Mouse (Mus musculus): ENCODE data around the gene Mxi1. TPM values are rescaled to one million over a fixed set of nuclear protein-coding genes. Genes with fewer than 3 reads are reported as not detected.

Mxi1 gene
- polyA plus RNA-seq, 1 experiment from 2014 or later = 50.7 TPM

DNA sequence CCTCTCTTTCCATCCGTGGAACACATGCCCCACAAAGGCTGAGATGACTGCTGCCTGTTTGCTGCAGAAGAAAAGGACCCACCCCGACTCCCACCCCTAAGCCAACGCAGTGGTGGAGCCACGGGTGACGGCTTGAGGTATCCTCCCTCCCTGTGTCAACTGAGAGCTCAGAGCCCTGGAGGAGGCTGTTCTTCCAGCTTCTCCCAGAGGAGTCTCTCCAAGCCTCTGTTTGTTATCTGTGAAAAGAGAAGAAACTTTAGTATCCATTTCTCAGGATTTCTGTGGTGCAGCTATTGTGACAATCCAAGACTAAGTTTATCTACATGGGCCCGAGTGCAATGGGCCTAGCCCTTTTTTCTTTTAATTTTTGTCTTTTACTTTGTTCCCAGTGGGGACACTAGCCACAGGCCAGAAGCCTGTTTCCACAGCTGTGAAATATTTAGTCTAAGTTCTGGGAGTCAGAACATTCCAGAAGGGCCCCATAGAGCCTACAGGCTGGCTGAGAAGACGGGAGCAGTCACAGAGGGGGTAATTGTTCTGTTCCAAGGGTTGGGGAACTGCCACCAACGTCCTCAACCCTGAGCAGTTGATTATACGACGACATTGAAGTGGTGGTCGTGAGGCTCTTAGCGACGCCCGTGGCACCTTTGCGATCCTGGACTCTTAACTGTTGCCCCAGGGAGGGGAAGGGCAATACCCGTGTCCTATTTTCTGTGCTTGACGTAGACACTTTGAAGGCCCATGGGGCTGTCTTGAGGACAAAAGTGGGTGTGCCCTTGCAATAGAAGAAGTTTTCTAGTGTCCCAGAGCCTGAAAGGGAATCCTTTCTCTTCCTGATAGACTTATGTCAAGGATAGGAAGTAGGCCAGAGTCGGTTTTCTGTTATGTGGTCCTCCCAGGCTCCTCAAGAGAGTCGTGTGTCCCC is 31.6 kb upstream of the Mxi1 start:
- Histone ChIP-seq H3K27ac (no peak overlapping the region), H3K4me2 (replicated peaks) (no peak overlapping the region), H3K4me1 (replicated peaks) (peaks cover 6% of the 10 kb centered on the region; the same call in 1 of the 2 replicates), H3K9ac (replicated peaks) (no peak overlapping the region), H3K36me3 (no peaks in the 10 kb centered on the region), H3K9me3 (no peaks in the 10 kb centered on the region), H3K27me3 (no peaks in the 10 kb centered on the region; the same call in 1 of the 2 replicates), H3K4me3 (replicated peaks) (no peak overlapping the region)
- ATAC-seq = no peak
- WGBS = 79% methylated on average over 19 of the region's 19 CpGs

DNA sequence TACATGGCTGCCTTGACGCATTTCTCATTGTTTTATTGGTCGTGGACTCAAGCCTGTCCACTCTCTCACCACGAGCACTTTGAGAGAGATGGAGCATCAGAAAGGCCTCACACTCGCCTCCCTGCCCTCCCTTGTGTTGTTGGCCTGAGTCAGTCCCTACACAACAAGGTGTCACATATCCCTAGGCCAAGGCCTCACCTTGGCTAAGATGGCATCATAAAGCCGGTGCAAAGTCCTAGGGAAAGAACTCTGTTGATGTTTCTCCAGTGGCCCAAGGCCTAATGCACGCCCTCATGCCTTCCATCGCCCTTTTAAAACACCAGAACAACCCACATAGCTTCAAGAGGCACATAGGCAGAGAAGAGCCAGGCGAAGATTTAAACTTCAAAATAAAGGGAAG is 30.1 kb upstream of the Mxi1 start:
- H3K4me2 ChIP-seq (replicated peaks) = no peak overlapping the region
- H3K4me3 ChIP-seq (replicated peaks) = no peak overlapping the region
- H3K4me1 ChIP-seq (replicated peaks) = peaks cover 18% of the 10 kb centered on the region
- no peak overlapping the region for H3K9ac ChIP-seq (replicated peaks)
- ATAC-seq = no peak
- H3K36me3 ChIP-seq = no peaks in the 10 kb centered on the region
- H3K9me3 ChIP-seq = no peaks in the 10 kb centered on the region
- H3K27ac ChIP-seq = no peak overlapping the region
- WGBS = 86% methylated on average over 8 of the region's 8 CpGs
- no peaks in the 10 kb centered on the region; the same call in 1 of the 2 replicates for H3K27me3 ChIP-seq

DNA sequence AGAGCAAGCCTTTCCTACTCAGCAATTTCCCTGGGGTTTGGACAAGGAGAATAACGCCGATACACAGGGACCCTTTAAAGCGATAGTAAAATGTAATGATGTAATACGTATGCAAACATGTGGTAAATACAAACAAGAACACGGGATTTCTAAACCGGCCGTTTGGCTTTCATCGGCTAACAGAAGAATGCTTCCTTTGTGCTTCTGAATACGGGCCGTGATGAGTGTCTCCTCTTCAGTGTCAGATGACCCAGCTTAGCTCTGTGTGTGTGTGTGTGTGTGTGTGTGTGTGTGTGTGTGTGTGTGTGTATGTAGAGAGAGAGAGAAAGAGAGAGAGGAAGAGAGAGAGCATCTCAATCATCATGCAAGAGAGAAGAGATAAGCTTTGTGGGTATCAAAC is 27.7 kb upstream of the Mxi1 start:
- Histone ChIP-seq H3K4me1 (replicated peaks) (peaks cover 18% of the 10 kb centered on the region), H3K4me2 (replicated peaks) (no peak overlapping the region)

DNA sequence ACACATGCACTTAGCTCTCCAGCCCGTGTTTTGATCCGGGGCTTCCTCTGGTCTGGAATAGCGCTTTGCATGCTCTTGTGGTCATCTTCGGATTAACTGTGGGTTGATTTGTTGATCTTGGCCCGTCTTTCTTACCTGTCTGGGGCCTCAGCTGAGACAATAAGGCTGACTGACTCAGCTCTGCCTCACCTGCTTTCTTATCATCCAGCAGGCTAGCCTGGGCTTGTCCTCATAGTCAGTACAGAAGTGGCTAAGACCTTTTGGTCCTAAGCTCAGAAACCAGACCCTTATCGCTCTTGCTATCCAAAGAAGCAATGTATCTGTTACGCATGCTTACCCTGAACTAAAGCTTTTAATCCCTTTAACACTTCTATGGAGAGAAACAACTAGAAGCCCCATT is 26.6 kb upstream of the Mxi1 start:
- no peak for ATAC-seq

More for the DNA sequence above, 27.7 kb upstream of the Mxi1 start:
- no peaks in the 10 kb centered on the region for H3K27me3 ChIP-seq
- H3K36me3 ChIP-seq = no peaks in the 10 kb centered on the region
- no peak for ATAC-seq
- H3K27ac ChIP-seq = no peak overlapping the region
- H3K9ac ChIP-seq (replicated peaks) = no peak overlapping the region
- WGBS = 58% methylated on average over 10 of the region's 10 CpGs
- H3K4me3 ChIP-seq (replicated peaks) = no peak overlapping the region
- no peaks in the 10 kb centered on the region for H3K9me3 ChIP-seq

DNA sequence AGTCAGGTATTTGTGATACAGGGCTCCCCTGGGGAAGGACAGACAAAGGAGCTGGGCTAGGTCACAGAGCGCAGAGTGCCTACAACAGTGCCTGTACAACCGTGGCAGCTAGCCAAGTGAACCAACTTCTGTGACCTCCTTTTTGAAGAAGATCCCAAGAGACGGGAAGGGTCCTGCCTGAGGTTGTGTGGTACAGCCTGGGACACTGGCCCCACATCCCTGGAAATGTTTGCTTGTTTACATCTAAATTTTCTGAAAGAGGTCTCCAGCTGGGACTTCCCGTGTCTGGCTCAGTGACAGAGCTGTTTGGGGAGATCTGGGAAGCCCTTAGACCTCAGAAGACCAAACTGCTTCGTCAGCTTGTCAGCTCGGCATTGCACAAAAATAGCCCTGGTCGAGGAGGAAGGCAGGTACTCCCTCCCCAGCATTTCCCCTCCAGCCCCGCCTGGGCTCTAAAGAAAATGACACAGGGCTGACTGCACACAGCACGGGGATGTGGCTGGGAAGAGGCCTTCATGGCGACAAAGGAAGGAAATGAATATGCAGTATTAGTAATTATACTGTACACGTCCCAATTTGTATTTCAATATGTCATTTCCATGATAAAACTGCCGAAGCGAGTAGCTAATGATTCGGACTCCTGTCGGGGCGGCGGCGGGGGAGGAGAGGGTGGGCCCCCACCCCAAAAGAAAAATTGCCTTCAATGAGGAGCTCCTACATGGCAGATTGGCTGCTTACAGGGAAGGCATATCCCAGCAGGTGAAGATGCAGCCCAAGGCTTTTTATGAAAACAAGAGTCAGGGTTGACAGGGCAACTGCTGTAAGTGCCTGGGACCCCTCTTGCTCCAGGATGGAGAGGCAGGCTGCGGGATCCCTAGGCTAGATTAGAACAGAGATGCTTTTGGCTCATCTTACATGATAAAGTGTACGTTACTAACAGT is 25.8 kb upstream of the Mxi1 start:
- H3K4me3 ChIP-seq (replicated peaks) = no peak overlapping the region
- H3K27ac ChIP-seq = peak overlapping the region; percentile 60

More for the DNA sequence above, 26.6 kb upstream of the Mxi1 start:
- no peaks in the 10 kb centered on the region for H3K9me3 ChIP-seq
- no peak overlapping the region for H3K27ac ChIP-seq
- no peaks in the 10 kb centered on the region for H3K27me3 ChIP-seq
- H3K4me3 ChIP-seq (replicated peaks) = no peak overlapping the region
- H3K4me1 ChIP-seq (replicated peaks) = peaks cover 18% of the 10 kb centered on the region
- H3K9ac ChIP-seq (replicated peaks) = no peak overlapping the region
- H3K4me2 ChIP-seq (replicated peaks) = no peak overlapping the region
- WGBS = 75% methylated on average over 7 of the region's 7 CpGs
- no peaks in the 10 kb centered on the region for H3K36me3 ChIP-seq

DNA sequence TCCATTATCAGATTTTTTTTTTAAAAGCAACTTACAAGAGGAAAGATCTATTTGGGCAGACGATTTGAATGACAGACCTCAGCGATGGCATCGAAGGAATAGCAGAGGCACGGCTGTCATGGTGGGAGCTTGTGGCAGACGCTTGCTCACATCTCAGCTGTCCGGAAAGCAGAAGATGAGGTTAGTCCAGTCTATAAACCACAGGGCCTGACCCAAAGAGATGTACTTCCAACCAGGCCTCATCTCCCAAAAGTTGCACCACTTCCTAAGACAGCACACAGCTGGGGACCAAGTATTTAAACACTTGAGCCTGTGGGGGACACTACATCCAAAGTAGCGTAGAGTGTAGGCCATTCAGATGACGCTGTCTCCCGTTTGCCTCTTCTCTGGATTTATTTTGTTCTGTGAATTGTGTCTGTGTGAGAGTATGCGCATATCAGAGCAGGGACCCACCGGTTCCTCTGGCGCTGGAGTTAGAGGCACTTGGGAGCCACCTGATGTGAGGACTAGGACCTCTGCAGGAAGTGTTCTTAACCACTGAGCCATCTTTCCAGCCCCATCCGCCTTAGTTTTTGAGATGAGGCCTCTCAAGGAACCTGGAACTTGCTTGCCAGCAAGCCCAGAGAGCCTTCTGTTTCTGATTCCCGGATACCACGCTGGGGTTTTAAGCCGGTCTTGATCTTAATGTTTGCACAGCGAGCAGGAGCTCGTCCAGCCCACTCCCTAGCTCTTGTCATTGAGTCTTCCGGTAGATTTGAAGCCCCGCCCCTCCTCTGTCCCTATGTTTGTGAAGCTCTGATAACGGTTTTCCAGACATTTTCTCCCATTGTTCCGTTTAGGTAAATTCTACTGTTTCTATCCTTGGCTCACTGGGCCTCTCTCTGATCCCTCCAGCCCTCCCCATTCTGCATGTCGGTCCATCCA is 13.7 kb upstream of the Mxi1 start:
- Histone ChIP-seq H3K9ac (replicated peaks) (no peak overlapping the region), H3K27ac (no peak overlapping the region), H3K4me2 (replicated peaks) (no peak overlapping the region), H3K4me1 (replicated peaks) (no peaks in the 10 kb centered on the region), H3K4me3 (replicated peaks) (no peak overlapping the region), H3K9me3 (no peaks in the 10 kb centered on the region), H3K36me3 (no peaks in the 10 kb centered on the region), H3K27me3 (no peaks in the 10 kb centered on the region)
- WGBS = 71% methylated on average over 23 of the region's 23 CpGs
- no peak for ATAC-seq

More for the DNA sequence above, 25.8 kb upstream of the Mxi1 start:
- Histone ChIP-seq H3K36me3 (no peaks in the 10 kb centered on the region), H3K9ac (replicated peaks) (peak overlapping the region; percentile 49; the same call in 1 of the 2 replicates), H3K4me1 (replicated peaks) (peaks cover 18% of the 10 kb centered on the region), H3K4me2 (replicated peaks) (peak overlapping the region; percentile 28), H3K27me3 (no peaks in the 10 kb centered on the region), H3K9me3 (no peaks in the 10 kb centered on the region)
- WGBS = 26% methylated on average over 20 of the region's 20 CpGs
- peak; percentile 80 for ATAC-seq

DNA sequence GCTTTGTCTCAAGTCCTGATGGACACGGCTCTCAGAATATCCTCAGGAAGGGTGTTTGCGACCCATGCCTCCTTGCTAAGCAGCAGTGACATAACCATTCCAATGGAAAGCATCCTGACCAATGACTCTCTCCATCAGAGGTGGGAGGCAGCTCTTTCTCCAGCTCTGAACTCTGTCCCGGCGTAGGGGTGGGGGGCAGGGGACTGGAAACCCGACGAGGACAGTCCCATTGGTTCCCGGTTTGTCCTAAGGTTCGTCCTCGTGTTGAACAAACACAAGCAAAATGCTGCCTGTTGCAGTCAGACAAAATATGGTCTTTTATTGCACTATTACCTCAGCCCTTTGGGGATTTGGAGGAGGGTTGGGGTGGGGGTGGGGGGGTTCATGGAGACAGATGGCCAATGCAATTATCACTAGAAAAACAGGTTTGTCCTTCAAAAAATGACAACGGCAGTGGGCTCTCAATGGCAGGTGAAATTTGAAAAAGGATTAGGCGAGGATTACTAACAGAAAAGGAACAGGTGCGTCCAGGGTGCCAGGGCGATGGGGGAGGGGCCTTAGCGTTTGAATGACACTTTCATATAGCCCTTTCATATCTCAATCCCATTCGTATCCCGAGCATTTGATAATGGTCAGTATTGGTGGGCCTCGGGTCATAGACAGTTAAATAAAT is 11.0 kb upstream of the Mxi1 start:
- H3K9ac ChIP-seq (replicated peaks) = no peak overlapping the region
- no peak overlapping the region for H3K27ac ChIP-seq
- WGBS = 51% methylated on average over 17 of the region's 17 CpGs
- no peak overlapping the region for H3K4me2 ChIP-seq (replicated peaks)
- no peaks in the 10 kb centered on the region for H3K9me3 ChIP-seq
- no peaks in the 10 kb centered on the region for H3K4me1 ChIP-seq (replicated peaks)
- H3K36me3 ChIP-seq = no peaks in the 10 kb centered on the region
- ATAC-seq = no peak
- H3K4me3 ChIP-seq (replicated peaks) = no peak overlapping the region
- H3K27me3 ChIP-seq = no peaks in the 10 kb centered on the region

DNA sequence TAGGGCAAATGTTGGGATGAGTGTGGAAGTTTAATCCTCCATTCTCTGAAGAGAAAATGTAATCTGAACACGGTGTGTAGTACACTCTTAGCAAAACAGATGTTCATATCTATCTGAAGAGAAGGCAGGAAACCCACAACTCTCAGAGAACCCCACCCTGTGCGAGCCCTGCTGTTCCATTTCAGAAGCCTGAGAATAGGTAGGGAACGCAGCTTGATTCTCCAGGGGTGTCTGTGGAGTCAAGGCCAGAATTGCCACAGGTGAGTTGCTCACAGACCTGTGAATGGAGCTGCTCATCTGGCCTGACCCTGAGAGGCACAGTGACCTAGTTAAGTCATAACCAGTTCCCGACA is 10.5 kb upstream of the Mxi1 start:
- H3K4me2 ChIP-seq (replicated peaks) = no peak overlapping the region
- 81% methylated on average over 4 of the region's 4 CpGs for WGBS
- ATAC-seq = no peak
- H3K36me3 ChIP-seq = no peaks in the 10 kb centered on the region
- no peak overlapping the region for H3K4me3 ChIP-seq (replicated peaks)
- H3K27ac ChIP-seq = no peak overlapping the region
- H3K9me3 ChIP-seq = no peaks in the 10 kb centered on the region
- H3K4me1 ChIP-seq (replicated peaks) = no peaks in the 10 kb centered on the region
- H3K9ac ChIP-seq (replicated peaks) = no peak overlapping the region
- no peaks in the 10 kb centered on the region for H3K27me3 ChIP-seq

DNA sequence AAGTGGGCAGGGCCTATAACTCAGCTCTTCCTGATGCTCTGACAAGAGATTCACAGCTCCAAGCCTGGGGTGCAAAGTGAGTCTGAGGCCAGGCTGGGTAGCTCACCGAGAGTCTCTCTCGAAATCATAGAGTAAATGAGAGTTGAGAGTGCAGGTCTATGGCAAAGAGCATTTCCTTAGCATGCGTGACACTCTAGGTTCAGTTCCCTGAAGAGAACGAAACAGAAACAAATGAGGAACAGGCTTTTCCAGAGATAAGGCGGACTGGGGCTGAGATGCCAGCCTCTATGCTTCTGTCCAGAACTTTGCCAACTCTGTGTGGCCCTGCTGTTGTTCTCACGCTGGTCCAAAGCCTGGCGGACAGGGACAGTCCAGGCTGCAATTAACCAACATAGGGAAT is 6.9 kb upstream of the Mxi1 start:
- 93% methylated on average over 7 of the region's 7 CpGs for WGBS
- Histone ChIP-seq H3K4me1 (replicated peaks) (peaks cover 8% of the 10 kb centered on the region), H3K36me3 (no peaks in the 10 kb centered on the region), H3K4me3 (replicated peaks) (no peak overlapping the region), H3K9ac (replicated peaks) (no peak overlapping the region), H3K27ac (no peak overlapping the region), H3K9me3 (no peaks in the 10 kb centered on the region), H3K27me3 (no peaks in the 10 kb centered on the region), H3K4me2 (replicated peaks) (no peak overlapping the region)
- no peak for ATAC-seq

DNA sequence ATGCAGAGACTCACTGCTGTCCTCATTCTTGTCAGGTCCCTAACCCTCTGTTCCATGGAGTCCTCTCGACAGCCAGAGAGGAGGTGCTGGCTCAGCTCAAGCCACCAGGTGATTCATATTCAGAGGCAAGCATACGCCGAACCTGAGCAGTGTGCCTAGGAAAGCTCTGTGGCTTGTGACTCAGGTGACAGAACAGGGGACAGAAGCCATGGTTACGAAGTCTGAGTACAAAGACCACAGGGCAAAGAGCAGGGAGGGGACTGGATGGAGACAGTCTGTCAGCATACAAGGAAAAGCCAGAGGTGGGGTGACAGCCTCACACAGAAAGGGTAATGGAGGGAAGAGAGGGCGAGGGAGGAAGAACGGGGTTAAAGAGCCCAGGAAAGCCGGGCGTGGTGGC is 4.7 kb upstream of the Mxi1 start:
- no peak for ATAC-seq
- Histone ChIP-seq H3K9ac (replicated peaks) (no peak overlapping the region), H3K36me3 (no peaks in the 10 kb centered on the region), H3K27ac (no peak overlapping the region), H3K4me1 (replicated peaks) (peaks cover 14% of the 10 kb centered on the region), H3K4me2 (replicated peaks) (no peak overlapping the region), H3K9me3 (no peaks in the 10 kb centered on the region), H3K4me3 (replicated peaks) (no peak overlapping the region), H3K27me3 (no peaks in the 10 kb centered on the region)
- WGBS = 83% methylated on average over 8 of the region's 8 CpGs

DNA sequence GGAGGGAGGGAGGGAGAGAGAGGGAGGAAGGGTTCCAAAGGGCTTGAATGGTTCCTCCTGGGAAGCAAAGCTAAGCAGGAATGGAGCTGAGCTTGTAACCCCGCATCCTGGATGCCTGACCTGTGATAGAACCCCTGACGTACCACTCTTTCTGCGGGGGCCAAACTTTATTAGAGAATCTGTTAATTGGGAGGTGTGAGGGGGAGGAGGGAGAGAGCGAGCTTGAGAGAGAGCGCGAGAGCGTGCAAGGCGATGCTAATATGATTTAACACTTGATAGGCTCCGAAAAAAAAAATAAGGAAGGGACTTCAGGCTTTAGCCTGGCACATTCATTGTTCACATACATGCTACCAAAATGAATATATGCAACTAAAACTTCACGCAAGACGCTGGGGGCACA is 3.6 kb upstream of the Mxi1 start:
- H3K4me3 ChIP-seq (replicated peaks) = 0 out of 2 replicates have a peak overlapping the region, but pooled peaks have one; percentile 1
- 13% methylated on average over 11 of the region's 11 CpGs for WGBS
- no peaks in the 10 kb centered on the region for H3K36me3 ChIP-seq
- H3K27ac ChIP-seq = no peak overlapping the region
- H3K4me2 ChIP-seq (replicated peaks) = peak overlapping the region; percentile 21; the same call in 1 of the 2 replicates
- peaks cover 14% of the 10 kb centered on the region for H3K4me1 ChIP-seq (replicated peaks)
- no peaks in the 10 kb centered on the region for H3K27me3 ChIP-seq
- no peak overlapping the region for H3K9ac ChIP-seq (replicated peaks)
- no peak for ATAC-seq
- no peaks in the 10 kb centered on the region for H3K9me3 ChIP-seq
